Mouse (Mus musculus): ENCODE measurements around the gene Tsacc. TPM values are rescaled to one million over a fixed set of nuclear protein-coding genes. Genes with fewer than 3 reads are reported as not detected.
A peak's percentile ranks its signal among the peaks of the same experiment; 100 is the strongest.

Tsacc gene
- total RNA-seq, 2 experiments from 2014 or later = 6.9 to 8.0 TPM

DNA sequence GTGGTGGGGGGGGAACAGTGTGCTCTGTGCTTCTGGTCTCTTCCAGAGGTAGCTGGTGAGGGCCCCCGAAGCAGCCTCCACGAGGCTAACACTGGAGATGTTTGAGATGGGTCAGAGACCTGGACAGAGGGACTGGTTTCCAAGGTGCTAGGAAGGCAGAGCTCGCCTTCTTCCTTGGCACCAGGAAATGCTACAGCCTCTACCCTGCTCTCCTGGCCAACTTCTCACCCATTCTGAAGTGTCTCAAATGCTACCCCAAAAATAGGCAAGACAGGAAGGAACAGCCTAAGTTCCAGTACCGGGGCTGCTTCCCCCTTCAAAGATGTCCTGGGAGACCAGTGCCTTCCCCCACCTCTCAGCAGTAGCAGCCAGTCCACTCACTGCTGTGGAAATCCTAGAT, 57.4 kb downstream of the Tsacc start:
- no peak for DNase-seq

DNA sequence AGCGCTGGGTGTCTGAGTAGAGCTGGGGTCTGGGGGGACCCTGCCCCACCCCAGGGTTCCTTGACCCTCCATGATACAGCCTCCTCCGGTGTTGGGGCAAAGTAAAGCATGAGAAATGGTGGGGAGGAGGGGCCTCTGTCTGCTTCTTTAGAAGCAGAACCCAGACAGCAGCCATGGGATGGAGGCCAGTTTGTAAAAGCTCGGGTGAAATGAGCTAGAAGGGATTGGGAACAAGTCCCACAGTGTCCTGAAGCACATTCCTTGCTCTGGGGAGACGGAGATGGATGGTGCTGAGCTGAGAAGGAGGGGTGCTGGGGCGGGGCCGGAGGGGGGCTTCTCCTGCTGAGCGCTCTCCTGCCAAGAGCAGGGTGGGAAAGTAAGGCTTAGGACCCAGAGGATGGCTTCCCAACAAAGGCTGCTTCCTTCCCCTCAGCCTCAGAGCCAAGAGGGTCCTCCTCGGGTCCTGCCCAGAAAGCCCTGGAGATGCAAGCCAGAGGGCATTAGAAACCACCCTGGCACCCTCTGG, 57.9 kb downstream of the Tsacc start:
- DNase-seq = no peak

DNA sequence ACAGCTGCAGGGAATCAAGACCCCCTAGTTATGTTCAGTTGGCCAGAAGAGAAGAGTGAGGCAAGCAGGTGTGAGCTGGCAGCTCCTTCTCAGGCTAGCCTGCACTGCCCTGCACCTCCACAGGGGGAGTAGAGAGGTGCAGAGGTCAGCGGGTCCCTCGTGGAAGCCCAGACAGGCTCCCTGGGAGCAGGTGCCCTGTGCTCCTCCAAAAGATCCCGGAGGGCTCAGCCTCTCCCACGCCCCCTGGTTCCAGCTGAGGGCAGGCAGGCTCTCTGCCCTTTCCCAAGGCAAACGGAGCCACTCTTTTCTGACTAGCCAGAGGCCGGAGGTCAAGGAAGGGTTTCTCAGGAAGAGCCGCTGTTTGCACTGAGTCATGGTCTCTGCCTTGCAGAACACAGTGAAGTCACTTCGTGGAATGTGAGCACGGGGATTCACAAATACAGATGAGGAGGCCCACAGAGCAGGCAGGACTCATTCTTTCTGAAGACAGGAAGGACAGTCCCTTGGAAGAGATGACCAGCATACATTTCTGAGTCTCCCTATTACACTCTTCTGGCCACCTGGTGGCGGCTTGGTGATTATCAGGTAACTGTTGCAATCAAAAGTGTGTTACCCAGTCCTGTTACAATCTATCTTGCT, 59.1 kb downstream of the Tsacc start:
- DNase-seq = peak; percentile 43 to 47

DNA sequence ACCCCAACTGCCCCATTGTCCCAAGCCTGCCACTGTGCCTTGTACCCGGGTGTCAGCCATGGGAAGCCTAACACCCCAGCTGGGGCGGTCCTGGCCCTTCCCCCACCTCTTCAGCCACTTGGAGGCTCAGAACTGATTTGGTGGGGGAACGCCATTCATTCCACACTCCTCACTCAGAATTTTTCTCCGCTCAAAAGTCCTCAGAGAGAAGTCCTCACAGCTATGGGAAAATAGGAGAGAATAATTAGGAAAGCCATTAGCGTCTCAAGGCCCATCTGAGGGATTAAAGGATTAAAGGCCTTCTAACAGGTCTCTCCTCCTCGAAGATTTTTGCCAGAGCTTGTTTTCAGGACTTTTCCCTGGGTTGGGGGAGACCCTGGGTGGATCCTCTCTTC, 59.6 kb downstream of the Tsacc start:
- no peak for DNase-seq

DNA sequence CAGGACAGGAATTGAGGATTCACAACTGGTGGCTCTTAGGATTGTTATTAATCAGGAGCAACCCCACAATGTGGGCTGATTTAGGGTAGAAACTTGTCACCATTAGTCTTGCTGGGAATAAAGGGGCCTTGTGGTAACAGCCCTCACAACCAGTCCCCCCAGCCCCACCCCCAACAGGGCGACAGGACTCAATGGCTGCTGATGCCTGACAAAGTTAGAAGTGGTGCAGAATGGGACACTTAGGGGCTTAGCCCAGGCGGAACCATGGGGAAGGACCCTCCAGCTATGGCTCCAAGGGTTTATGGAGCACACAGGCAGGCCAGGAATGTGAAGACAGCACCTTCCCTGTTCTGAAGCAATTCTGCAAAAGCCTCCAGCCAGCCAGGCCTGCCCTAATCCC, 61.2 kb downstream of the Tsacc start:
- DNase-seq = no peak

DNA sequence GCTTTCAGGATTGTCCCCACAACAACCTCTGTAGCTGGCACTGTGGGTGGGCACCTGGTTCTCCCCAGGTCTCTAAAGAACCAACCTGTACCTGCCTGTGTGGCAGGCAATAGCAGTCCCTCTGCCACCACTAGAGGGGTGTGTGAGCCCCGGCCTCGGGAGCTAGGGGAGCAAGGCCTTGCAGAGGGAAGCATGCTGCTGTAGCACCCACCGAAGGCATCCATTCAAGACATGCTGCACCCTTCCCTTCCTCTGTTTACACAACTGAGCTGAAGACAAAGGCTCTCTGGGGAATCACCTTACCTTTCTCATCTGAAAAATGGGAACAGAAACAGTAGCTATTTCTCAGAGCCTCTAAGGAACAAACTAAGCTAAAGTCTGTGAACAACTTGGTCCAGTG, 61.6 kb downstream of the Tsacc start:
- DNase-seq = no peak

DNA sequence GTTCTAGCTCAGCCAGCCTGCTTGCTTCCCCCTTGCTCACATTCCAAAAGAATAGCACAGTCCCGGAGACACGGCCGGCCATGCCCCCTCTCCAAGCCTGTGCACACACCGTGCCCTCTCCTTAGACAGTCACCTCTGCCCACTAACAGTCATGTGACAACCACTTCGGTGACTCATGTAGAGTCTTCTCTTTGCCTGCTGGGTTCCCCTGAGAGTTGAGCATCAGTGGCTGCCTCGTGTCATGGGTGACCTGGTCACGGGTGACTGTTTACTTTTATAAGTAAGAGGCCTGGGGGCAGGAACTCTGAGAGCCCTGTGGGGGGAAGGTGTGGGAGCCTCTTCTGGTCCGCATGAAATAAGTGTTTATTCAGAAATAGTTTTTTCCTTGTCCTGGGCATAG, 62.8 kb downstream of the Tsacc start:
- no peak for DNase-seq

DNA sequence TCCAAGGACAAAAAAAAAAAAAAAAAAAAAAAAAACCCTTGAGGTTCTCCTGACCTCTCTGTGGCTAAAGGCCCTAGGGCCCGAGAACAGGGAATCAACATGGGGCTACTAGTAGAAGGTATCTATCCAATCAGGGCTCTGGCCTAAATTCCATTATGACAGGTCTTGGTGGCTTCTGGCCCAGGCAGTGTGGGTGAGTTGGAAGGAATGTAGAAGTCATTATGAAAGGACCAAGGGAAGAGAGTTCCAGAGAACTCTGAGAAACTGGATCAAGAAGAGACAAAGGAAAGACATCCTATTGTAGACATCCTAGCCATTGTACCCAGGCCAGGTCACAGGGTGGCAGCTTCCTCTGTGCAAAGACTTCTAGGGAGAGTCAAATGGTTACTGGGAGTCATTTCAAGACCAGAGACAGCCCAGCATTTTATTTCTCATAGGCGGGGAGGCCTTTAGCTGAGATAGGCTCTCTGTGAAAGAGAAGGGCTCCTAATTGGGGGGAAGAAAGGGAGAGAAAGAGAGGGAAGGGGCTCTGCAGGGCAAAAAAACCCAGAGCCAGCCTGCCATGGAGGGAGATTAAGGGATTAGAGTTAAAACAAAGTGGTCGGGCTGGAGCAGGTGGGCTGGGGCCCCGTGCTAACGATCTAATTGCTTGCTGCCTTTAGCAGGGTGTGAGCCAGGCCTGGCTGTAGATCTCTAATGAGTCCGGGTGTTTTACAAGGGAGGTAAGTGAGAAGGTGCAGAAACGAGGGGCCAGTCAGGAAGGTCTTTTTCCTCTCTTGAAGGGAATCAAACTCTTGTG, 63.7 kb downstream of the Tsacc start:
- no peak for DNase-seq

Other genes starting within 250 kb of the Tsacc start
- gene Naxe, start 238.5 kb downstream of the Tsacc start, total RNA-seq (2021) = 100 to 1,000 TPM; 127 to 140 TPM
- gene Ttc24, start 218.7 kb downstream of the Tsacc start, total RNA-seq (2021) = not detected
- 1 to 10 TPM; 2.1 to 2.2 TPM for gene Iqgap3, start 215.0 kb downstream of the Tsacc start, total RNA-seq (2021)
- gene Mef2d, start 154.6 kb downstream of the Tsacc start, total RNA-seq (2021) = 10 to 100 TPM; 85.1 to 99.4 TPM
- gene Rhbg, start 42.3 kb downstream of the Tsacc start, total RNA-seq (2021) = 1 to 10 TPM; 5.5 to 7.9 TPM
- gene Gm38392, start 9.8 kb downstream of the Tsacc start, total RNA-seq (2021) = 1 to 10 TPM in 1 of 2 experiments, under 1 TPM in 1; 0.99 to 1.5 TPM
- gene Cct3, start 117 bp upstream of the Tsacc start, total RNA-seq (2021) = 100 to 1,000 TPM; 301 to 387 TPM
- 100 to 1,000 TPM; 199 to 231 TPM for gene Glmp, start 28.0 kb upstream of the Tsacc start, total RNA-seq (2021)
- 10 to 100 TPM in 1 of 2 experiments, 1 to 10 TPM in 1; 9.8 to 13.9 TPM for gene Tmem79, start 39.1 kb upstream of the Tsacc start, total RNA-seq (2021)
- 10 to 100 TPM; 43.2 to 45.0 TPM for gene Smg5, start 39.3 kb upstream of the Tsacc start, total RNA-seq (2021)
- gene Paqr6, start 67.6 kb upstream of the Tsacc start, total RNA-seq (2021) = 1 to 10 TPM in 1 of 2 experiments, under 1 TPM in 1; 0.96 to 1.5 TPM
- under 1 TPM in 1 of 2 experiments, not detected in 1; 0.76 TPM for gene Bglap3, start 75.7 kb upstream of the Tsacc start, total RNA-seq (2021)
- not detected for gene Bglap2, start 81.7 kb upstream of the Tsacc start, total RNA-seq (2021)
- 1 to 10 TPM in 1 of 2 experiments, under 1 TPM in 1; 0.99 to 1.9 TPM for gene Bglap, start 87.5 kb upstream of the Tsacc start, total RNA-seq (2021)
- gene Pmf1, start 113.3 kb upstream of the Tsacc start, total RNA-seq (2021) = 10 to 100 TPM; 29.4 to 43.1 TPM
- gene Slc25a44, start 128.1 kb upstream of the Tsacc start, total RNA-seq (2021) = 10 to 100 TPM; 47.2 to 48.1 TPM
- 10 to 100 TPM in 1 of 2 experiments, 1 to 10 TPM in 1; 8.9 to 12.6 TPM for gene Sema4a, start 164.2 kb upstream of the Tsacc start, total RNA-seq (2021)
- gene Lmna, start 213.0 kb upstream of the Tsacc start, total RNA-seq (2021) = 100 to 1,000 TPM; 109 to 141 TPM
- 1 to 10 TPM; 3.1 to 4.3 TPM for gene Mex3a, start 235.4 kb upstream of the Tsacc start, total RNA-seq (2021)